Mouse (Mus musculus): Measurements from ENCODE around the gene Zmat3.

GRCm38 (mm10) chr3:32396794-32397460, 31.1 kb upstream of the Zmat3 start:
- TF ChIP-seq POLR2A (IDR thresholded peaks at IDR 0.05; ENCODE audit: control insufficient read depth, extremely low read depth, insufficient read depth, low read length, poor library complexity) (peak; percentile 95), CTCF (IDR thresholded peaks at IDR 0.05; ENCODE audit: borderline replicate concordance, control insufficient read depth, extremely low read depth, insufficient read depth, low read length, poor library complexity) (0 out of 2 replicates have a peak, but pooled peaks have one; percentile 41)

Measured in thymus, adult 2 months (tissue).